Mouse (Mus musculus): ENCODE measurements around the gene Rbm43. TPM values are rescaled to one million over a fixed set of nuclear protein-coding genes. Genes with fewer than 3 reads are reported as not detected.

Rbm43 gene
- polyA plus RNA-seq (2015; fragmentation: Nextera tagmentation; extraction: Ambion mirVana): 8.7 and 10.3 TPM in 2 replicates

GRCm38 (mm10) chr2:51934574-51935334, at the start of gene Rbm43:
Gene Rbm43, minus strand, starts transcription at chr2:51935163.

GRCm38 (mm10) chr2:51973410-51973968, 38.5 kb upstream of the Rbm43 start, which contains the start of gene Nmi:
Gene Nmi, minus strand, starts transcription at chr2:51973494.

Other genes with a start within 250 kb of the Rbm43 start
- gene Nmi, start 38.3 kb upstream of the Rbm43 start, polyA plus RNA-seq (2015; fragmentation: Nextera tagmentation; extraction: Ambion mirVana): 18.1 and 18.8 TPM in 2 replicates
- gene Tnfaip6, start 102.8 kb upstream of the Rbm43 start, polyA plus RNA-seq (2015; fragmentation: Nextera tagmentation; extraction: Ambion mirVana): 11.0 and 15.7 TPM in 2 replicates
- gene Rif1, start 137.7 kb upstream of the Rbm43 start, polyA plus RNA-seq (2015; fragmentation: Nextera tagmentation; extraction: Ambion mirVana): 9.3 and 13.0 TPM in 2 replicates